Mouse (Mus musculus) testis, adult 2 months (tissue): ENCODE measurements around the gene Rgs3. TPM values are rescaled to one million over a fixed set of nuclear protein-coding genes. Genes with fewer than 3 reads are reported as not detected.
A peak's percentile ranks its signal among the peaks of the same experiment; 100 is the strongest.

Source experiments
- H3K27ac ChIP-seq: fragments of 200-500 bp; 2 replicates; pipeline ENCODE4 v1.5.1; 2012; ENCODE audit warnings: low read depth, low read length; ENCODE audit not compliant: control insufficient read depth, insufficient read depth
- H3K27me3 ChIP-seq: fragments of 200-500 bp; 2 replicates; pipeline ENCODE4 v1.6.1; 2012; ENCODE audit warnings: mild to moderate bottlenecking, low read length, moderate library complexity; ENCODE audit not compliant: control insufficient read depth, insufficient read depth
- H3K36me3 ChIP-seq: fragments of 200-500 bp; 2 replicates; pipeline ENCODE4 v1.6.1; 2012; ENCODE audit warnings: mild to moderate bottlenecking, low read length; ENCODE audit not compliant: control insufficient read depth, insufficient read depth
- H3K4me1 ChIP-seq: fragments of 200-500 bp; 2 replicates; pipeline ENCODE4 v1.6.1; 2012; ENCODE audit warnings: low read length; ENCODE audit not compliant: control insufficient read depth, insufficient read depth
- H3K4me3 ChIP-seq: fragments of 200-500 bp; 2 replicates; pipeline ENCODE4 v1.5.1; 2012; ENCODE audit warnings: low read depth, mild to moderate bottlenecking, low read length, moderate library complexity, mixed read lengths; ENCODE audit not compliant: control insufficient read depth
- CTCF ChIP-seq: fragments of 200-500 bp; IDR thresholded peaks from 2 replicates; pipeline ENCODE4 v1.5.1; 2012; ENCODE audit warnings: low read depth, mild to moderate bottlenecking, inconsistent platforms, low read length, moderate library complexity; ENCODE audit not compliant: control insufficient read depth, insufficient read depth, insufficient replicate concordance
- POLR2A ChIP-seq: fragments of 200-500 bp; IDR thresholded peaks from 2 replicates; pipeline ENCODE4 v1.6.1; 2012; ENCODE audit warnings: low read depth, mild to moderate bottlenecking, inconsistent platforms, low read length, moderate library complexity; ENCODE audit not compliant: control insufficient read depth
- polyA plus RNA-seq: library from polyadenylated mRNA; depleted of rRNA; stranded (reverse); fragments of >200 nt; gene quantifications from 2 replicates; pipeline ENCODE4 v1.2.3, GENCODE M21; 2012

Gene Rgs3
- polyA plus RNA-seq, 1 experiment, result 65.5 TPM

- Histone ChIP-seq H3K27me3 (no peaks in the 10 kb centered on the region), H3K36me3 (no peaks in the 10 kb centered on the region), H3K4me3 (no peak overlapping the region), H3K4me1 (peaks cover 3% of the 10 kb centered on the region; the same call in 1 of the 2 replicates), H3K27ac (peak overlapping the region; percentile 64)
- TF ChIP-seq POLR2A (no peak), CTCF (no peak)
These were observed 46.4 kb downstream of the Rgs3 start for GRCm38 (mm10) chr4:62605856-62606541.

GRCm38 (mm10) chr4:62606542-62606882 lies 46.9 kb downstream of the Rgs3 start:
- H3K4me1 ChIP-seq, result peaks cover 3% of the 10 kb centered on the region; the same call in 1 of the 2 replicates
- H3K27me3 ChIP-seq, result no peaks in the 10 kb centered on the region
- peak overlapping the region; percentile 64 for H3K27ac ChIP-seq
- H3K4me3 ChIP-seq, result no peak overlapping the region
- TF ChIP-seq CTCF (no peak), POLR2A (no peak)
- H3K36me3 ChIP-seq, result no peaks in the 10 kb centered on the region

GRCm38 (mm10) chr4:62606905-62607304 lies 47.3 kb downstream of the Rgs3 start:
- Histone ChIP-seq H3K27me3 (no peaks in the 10 kb centered on the region), H3K4me3 (no peak overlapping the region), H3K27ac (no peak overlapping the region), H3K36me3 (no peaks in the 10 kb centered on the region), H3K4me1 (peaks cover 3% of the 10 kb centered on the region; the same call in 1 of the 2 replicates)
- no peak for TF ChIP-seq CTCF

- Histone ChIP-seq H3K27me3 (no peaks in the 10 kb centered on the region), H3K4me3 (no peak overlapping the region), H3K36me3 (no peaks in the 10 kb centered on the region), H3K27ac (no peak overlapping the region), H3K4me1 (peaks cover 3% of the 10 kb centered on the region; the same call in 1 of the 2 replicates)
- no peak for TF ChIP-seq CTCF
- TF ChIP-seq POLR2A, result no peak
These were observed 47.7 kb downstream of the Rgs3 start for GRCm38 (mm10) chr4:62607345-62607744.

- TF ChIP-seq CTCF (no peak), POLR2A (no peak)
- H3K4me3 ChIP-seq, result no peak overlapping the region
- no peaks in the 10 kb centered on the region for H3K36me3 ChIP-seq
- no peak overlapping the region for H3K27ac ChIP-seq
- no peaks in the 10 kb centered on the region for H3K27me3 ChIP-seq
- H3K4me1 ChIP-seq, result peaks cover 3% of the 10 kb centered on the region; the same call in 1 of the 2 replicates
These were observed 48.2 kb downstream of the Rgs3 start for GRCm38 (mm10) chr4:62607805-62608204.

GRCm38 (mm10) chr4:62609333-62609732 lies 49.7 kb downstream of the Rgs3 start:
- Histone ChIP-seq H3K27ac (no peak overlapping the region), H3K4me1 (peaks cover 9% of the 10 kb centered on the region), H3K27me3 (no peaks in the 10 kb centered on the region), H3K36me3 (no peaks in the 10 kb centered on the region), H3K4me3 (peak overlapping the region; percentile 59; the same call in 1 of the 2 replicates)
- TF ChIP-seq CTCF, result no peak
- no peak for TF ChIP-seq POLR2A

- TF ChIP-seq CTCF, result no peak
- TF ChIP-seq POLR2A, result no peak
- H3K36me3 ChIP-seq, result no peaks in the 10 kb centered on the region
- H3K27me3 ChIP-seq, result no peaks in the 10 kb centered on the region
- H3K4me1 ChIP-seq, result peaks cover 9% of the 10 kb centered on the region
- no peak overlapping the region for H3K4me3 ChIP-seq
- no peak overlapping the region for H3K27ac ChIP-seq
These were observed 50.6 kb downstream of the Rgs3 start for GRCm38 (mm10) chr4:62610142-62610675.
